Mouse (Mus musculus) ES-E14 (cell line): Measurements from ENCODE around the gene Ap1b1. TPM values are rescaled to one million over a fixed set of nuclear protein-coding genes. Genes with fewer than 3 reads are reported as not detected.

Experiments used
- DNase-seq: peaks from one replicate; pipeline ENCODE4 v3.0.0-alpha.2; 2013; ENCODE audit warnings: low read depth, low spot score
- H3K27ac ChIP-seq: 2 replicates; pipeline ENCODE4 v1.5.1; 2012; ENCODE audit warnings: low read depth, mild to moderate bottlenecking, low read length, moderate library complexity, mixed read lengths; ENCODE audit not compliant: poor library complexity, insufficient read depth, severe bottlenecking
- H3K36me3 ChIP-seq: 2 replicates; pipeline ENCODE4 v1.6.1; 2012; ENCODE audit warnings: mild to moderate bottlenecking, low read length, moderate library complexity, mixed read lengths; ENCODE audit not compliant: control insufficient read depth, poor library complexity, insufficient read depth, severe bottlenecking
- H3K4me1 ChIP-seq, 2 experiments: fragments of 150-350 bp in 1 of 2; sonication (generic) in 1 of 2; 2 replicates each; pipeline ENCODE4 v1.6.1; 2012; ENCODE audit warnings: low read length in 2 of 2, mild to moderate bottlenecking in 1 of 2, mixed read lengths in 1 of 2; ENCODE audit not compliant: control insufficient read depth in 2 of 2, insufficient read depth in 2 of 2, poor library complexity in 1 of 2
- H3K4me3 ChIP-seq, 2 experiments: fragments of 150-350 bp in 1 of 2; sonication (generic) in 1 of 2; 2 replicates each; pipeline ENCODE4 v1.5.1; 2012; ENCODE audit warnings: low read length in 2 of 2, low read depth in 1 of 2, mild to moderate bottlenecking in 1 of 2, mixed read lengths in 1 of 2; ENCODE audit not compliant: insufficient read depth in 1 of 2, poor library complexity in 1 of 2, severe bottlenecking in 1 of 2
- H3K9ac ChIP-seq: 2 replicates; pipeline ENCODE4 v1.6.1; 2012; ENCODE audit warnings: low read depth, mild to moderate bottlenecking, low read length, mixed read lengths; ENCODE audit not compliant: poor library complexity, insufficient read depth, severe bottlenecking
- H3K9me3 ChIP-seq: fragments of 150-350 bp; sonication (generic); 2 replicates; pipeline ENCODE4 v1.6.1; 2012; ENCODE audit warnings: low read depth, mild to moderate bottlenecking, low read length; ENCODE audit not compliant: control insufficient read depth, insufficient read depth
- CHD2 ChIP-seq: IDR thresholded peaks from 2 replicates; pipeline ENCODE4 v1.6.1; 2014; ENCODE audit warnings: mild to moderate bottlenecking, low read depth, low read length, inconsistent platforms
- HCFC1 ChIP-seq: IDR thresholded peaks from 2 replicates; pipeline ENCODE4 v1.6.1; 2012; ENCODE audit warnings: low read length, inconsistent platforms, borderline replicate concordance; ENCODE audit not compliant: insufficient read depth
- MAFK ChIP-seq: IDR thresholded peaks from 2 replicates; pipeline ENCODE4 v1.6.1; 2014; ENCODE audit warnings: mild to moderate bottlenecking, low read depth, low read length, inconsistent platforms; ENCODE audit not compliant: insufficient read depth
- ZC3H11A ChIP-seq: IDR thresholded peaks from 2 replicates; pipeline ENCODE4 v1.6.1; 2012; ENCODE audit warnings: low read depth, mild to moderate bottlenecking, inconsistent platforms, low read length, borderline replicate concordance
- ZNF384 ChIP-seq: IDR thresholded peaks from 2 replicates; pipeline ENCODE4 v1.6.1; 2012; ENCODE audit warnings: low read depth, low read length, inconsistent platforms
- in situ Hi-C, 2 experiments: fragments of 600-800 bp; cut with MboI; formaldehyde crosslinking; loops; one replicate each; pipeline ENCODE4 v1.15.1; 2025; ENCODE audit warnings: low sequenced_read_pairs in 2 of 2, inconsistent platforms in 1 of 2; ENCODE audit not compliant: unreplicated experiment in 2 of 2
- total RNA-seq: library from RNA; depleted of rRNA; stranded (reverse); fragments of 300-350 nt; gene quantifications from 2 replicates; pipeline ENCODE4 v1.2.3, GENCODE M21; 2012

Gene Ap1b1
- total RNA-seq, 1 experiment: 42.4 TPM

DNA sequence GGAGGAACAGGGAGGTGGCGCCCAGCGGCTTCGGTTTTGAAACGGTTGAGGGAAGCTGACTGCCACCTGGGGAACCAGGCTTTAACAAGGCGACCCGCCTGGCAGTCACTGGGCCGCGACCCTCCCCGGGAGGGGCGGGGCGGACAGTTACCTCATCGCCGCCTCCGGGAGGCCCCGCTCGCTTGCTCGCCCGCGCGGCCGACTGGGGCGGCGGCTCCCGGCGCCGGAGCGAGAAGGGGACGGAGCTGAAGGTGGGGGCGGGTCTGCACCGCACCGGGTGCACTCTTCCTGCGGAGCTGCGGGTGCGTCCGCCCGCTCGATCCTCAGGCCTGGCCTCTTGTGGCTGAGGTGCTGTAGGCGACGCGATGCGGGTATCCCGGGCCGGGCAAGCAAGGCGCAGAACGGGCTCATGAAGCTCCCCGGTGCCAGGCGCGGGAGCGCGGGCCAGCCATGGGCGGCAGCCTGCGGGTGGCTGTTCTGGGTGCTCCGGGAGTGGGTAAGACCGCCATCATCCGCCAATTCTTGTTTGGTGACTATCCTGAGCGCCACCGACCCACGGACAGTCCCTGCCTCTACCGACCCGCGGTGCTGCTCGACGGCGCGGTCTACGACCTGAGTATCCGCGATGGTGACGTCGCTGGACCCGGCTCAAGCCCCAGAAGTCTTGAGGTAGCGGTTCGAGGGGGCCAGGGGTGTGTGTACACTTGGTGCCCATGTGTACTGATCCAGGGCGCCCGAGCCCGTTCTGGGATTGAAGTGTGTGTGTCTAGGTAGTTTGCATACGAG is 71.4 kb downstream of the Ap1b1 start, which contains the start of gene Rasl10a:
TSS of gene Rasl10a (plus strand) at position 273 of the 786 bp plus-strand sequence.
- no peak for DNase-seq
- Histone ChIP-seq H3K4me3 (peak within 1 kb of the TSS; percentile 53 to 65), H3K4me1 (peaks cover 10 to 47% of the 10 kb centered on the region in 2 experiments), H3K27ac (no peak within 1 kb of the TSS), H3K36me3 (peaks cover 16% of the 10 kb centered on the region; the same call in 1 of the 2 replicates), H3K9me3 (no peaks in the 10 kb centered on the region), H3K9ac (peak within 1 kb of the TSS; percentile 46)
- in situ Hi-C loops: no loop called here
- no peak for TF ChIP-seq ZNF384
- no peak for TF ChIP-seq ZC3H11A
- TF ChIP-seq CHD2: no peak
- TF ChIP-seq HCFC1: no peak
- TF ChIP-seq MAFK: no peak

GRCm38 (mm10) chr11:5058783-5059182 is 72.2 kb downstream of the Ap1b1 start:
- Histone ChIP-seq H3K36me3 (peaks cover 16% of the 10 kb centered on the region; the same call in 1 of the 2 replicates), H3K9me3 (no peaks in the 10 kb centered on the region), H3K4me3 (no peak overlapping the region), H3K4me1 (peaks cover 10 to 52% of the 10 kb centered on the region in 2 experiments), H3K9ac (no peak overlapping the region), H3K27ac (no peak overlapping the region)
- TF ChIP-seq MAFK (no peak), HCFC1 (no peak), ZC3H11A (no peak), ZNF384 (no peak), CHD2 (no peak)
- in situ Hi-C loops: no loop called here
- DNase-seq: no peak

GRCm38 (mm10) chr11:5059230-5059629 is 72.6 kb downstream of the Ap1b1 start:
- DNase-seq: no peak
- no peak overlapping the region for H3K27ac ChIP-seq
- H3K9me3 ChIP-seq: no peaks in the 10 kb centered on the region
- H3K36me3 ChIP-seq: peaks cover 16% of the 10 kb centered on the region; the same call in 1 of the 2 replicates
- H3K4me3 ChIP-seq: no peak overlapping the region
- TF ChIP-seq ZC3H11A (no peak), CHD2 (no peak), MAFK (no peak), HCFC1 (no peak)
- no peak overlapping the region for H3K9ac ChIP-seq
- in situ Hi-C loops: no loop called here
- peaks cover 10 to 54% of the 10 kb centered on the region in 2 experiments for H3K4me1 ChIP-seq

DNA sequence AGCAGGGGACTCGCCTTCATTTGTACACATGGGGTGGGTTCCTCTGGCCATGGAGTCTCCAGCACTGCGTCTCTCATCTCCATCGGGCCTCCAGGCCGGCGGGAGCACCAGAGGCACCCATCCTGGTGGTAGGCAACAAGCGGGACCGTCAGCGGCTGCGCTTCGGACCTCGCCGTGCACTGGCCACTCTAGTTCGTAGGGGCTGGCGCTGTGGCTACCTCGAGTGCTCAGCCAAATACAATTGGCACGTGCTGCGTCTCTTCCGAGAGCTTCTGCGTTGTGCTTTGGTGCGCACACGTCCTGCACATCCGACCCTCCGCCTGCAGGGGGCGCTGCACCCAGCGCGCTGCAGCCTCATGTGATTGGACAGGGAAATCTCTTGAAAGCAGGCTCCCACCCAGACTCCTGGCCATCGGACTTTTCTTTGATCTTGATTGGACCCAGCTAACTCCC is 73.1 kb downstream of the Ap1b1 start:
- Histone ChIP-seq H3K27ac (no peak overlapping the region), H3K9me3 (no peaks in the 10 kb centered on the region), H3K9ac (no peak overlapping the region; the same call in 1 of the 2 replicates), H3K36me3 (peaks cover 16% of the 10 kb centered on the region; the same call in 1 of the 2 replicates), H3K4me1 (peaks cover 10 to 54% of the 10 kb centered on the region in 2 experiments), H3K4me3 (no peak overlapping the region)
- TF ChIP-seq MAFK (no peak), CHD2 (no peak), ZC3H11A (no peak), ZNF384 (no peak), HCFC1 (no peak)
- DNase-seq: peak; percentile 67
- in situ Hi-C loops: no loop called here
